30 mouse cellular contexts compared by ENCODE assay signal in the genomic region with DNA sequence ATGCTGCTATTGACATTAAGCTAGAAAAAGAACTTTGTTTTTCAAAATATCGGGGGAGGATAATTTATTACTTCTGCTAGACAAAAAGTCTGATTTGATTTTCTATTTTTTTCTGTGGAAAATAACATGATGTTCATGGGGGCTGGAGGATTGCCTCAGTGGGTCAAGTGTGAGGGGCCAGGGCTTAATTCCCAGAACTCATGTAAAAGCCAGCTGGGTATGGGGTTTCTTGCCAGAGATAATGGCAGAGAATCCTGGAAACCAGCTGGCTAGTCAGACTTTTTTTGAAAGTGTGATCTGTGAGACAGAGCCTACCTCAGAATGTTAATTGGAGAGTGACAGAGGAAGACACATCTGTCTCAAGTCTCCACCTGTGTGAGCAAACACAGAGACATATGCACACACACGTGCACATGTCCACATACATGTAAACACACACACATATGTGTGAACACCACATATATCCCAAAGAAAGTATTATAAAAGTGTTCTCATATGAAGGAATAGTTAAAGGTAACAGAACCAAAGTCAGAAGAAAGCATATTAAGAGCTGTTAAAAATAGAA. TPM values are rescaled to one million over a fixed set of nuclear protein-coding genes. Genes with fewer than 3 reads are reported as not detected.
"Had no signal": no experiment of that assay in that cellular context is flagged by ENCODE, and none has a peak within 500 bp of the region (broad histone marks: within the 10 kb centered on the region; RNA-seq: fewer than 3 reads in every experiment).

No protein-coding gene starts in this region.

- H3K27ac ChIP-seq: heart, embryonic 10.5 days; hindbrain, embryonic 10.5 days; hindbrain, embryonic 12.5 days; hindbrain, embryonic 14.5 days; intestine, embryonic 15.5 days; layer of hippocampus, adult 2 months; left cerebral cortex, adult 2 months; limb, embryonic 10.5 days; limb, embryonic 12.5 days; liver, embryonic 13.5 days; liver, embryonic 15.5 days had no signal

- H3K9ac ChIP-seq: heart, embryonic 12.5 days; hindbrain, embryonic 12.5 days; hindbrain, embryonic 14.5 days; intestine, embryonic 15.5 days; limb, embryonic 12.5 days; liver, embryonic 13.5 days; liver, embryonic 15.5 days; liver, postnatal 0 days had no signal

- H3K9me3 ChIP-seq: heart, embryonic 10.5 days; heart, embryonic 12.5 days; hindbrain, embryonic 10.5 days; hindbrain, embryonic 12.5 days; intestine, embryonic 15.5 days; limb, embryonic 10.5 days; limb, embryonic 12.5 days; liver, embryonic 13.5 days; liver, embryonic 15.5 days had no signal

- H3K4me2 ChIP-seq: heart, embryonic 12.5 days; hindbrain, embryonic 12.5 days; hindbrain, embryonic 14.5 days; intestine, embryonic 15.5 days; limb, embryonic 12.5 days; liver, embryonic 11.5 days; liver, embryonic 13.5 days; liver, embryonic 15.5 days had no signal

- H3K4me3 ChIP-seq: heart, embryonic 10.5 days; heart, embryonic 12.5 days; hindbrain, embryonic 10.5 days; hindbrain, embryonic 12.5 days; intestine, embryonic 15.5 days; layer of hippocampus, adult 2 months; left cerebral cortex, adult 2 months; limb, embryonic 10.5 days; limb, embryonic 12.5 days; liver, embryonic 13.5 days; liver, embryonic 15.5 days had no signal

- H3K36me3 ChIP-seq: heart, embryonic 10.5 days; heart, embryonic 12.5 days; hindbrain, embryonic 10.5 days; hindbrain, embryonic 12.5 days; intestine, embryonic 15.5 days; limb, embryonic 10.5 days; limb, embryonic 12.5 days; liver, embryonic 13.5 days; liver, embryonic 15.5 days had no signal

- H3K27me3 ChIP-seq: heart, embryonic 12.5 days; hindbrain, embryonic 12.5 days; intestine, embryonic 15.5 days; limb, embryonic 12.5 days; liver, embryonic 13.5 days; liver, embryonic 15.5 days had no signal

- H3K4me1 ChIP-seq: heart, embryonic 10.5 days; heart, embryonic 12.5 days; hindbrain, embryonic 10.5 days; hindbrain, embryonic 12.5 days; intestine, embryonic 15.5 days; limb, embryonic 10.5 days; limb, embryonic 12.5 days; liver, embryonic 13.5 days; liver, embryonic 15.5 days had no signal

- ATAC-seq: hindbrain, embryonic 16.5 days; inflammation-experienced regulatory T-cells, adult 6 months; intestine, embryonic 15.5 days; intestine, postnatal 0 days; liver, postnatal 0 days had no signal

- DNase-seq: gastrocnemius, postnatal 10 days; gastrocnemius, postnatal 25 days; heart, adult 18-20 months; heart, postnatal 10 days; heart, postnatal 4 days; kidney, adult 18-20 months; kidney, adult 8-10 months; kidney, postnatal 10 days; kidney, postnatal 25 days; kidney, postnatal 4 days; layer of hippocampus, adult 9-11 months; liver; liver, embryonic 13.5 days; liver, postnatal 0 days had no signal

RNA-seq across cellular contexts. Expression of gene Fam181b, which starts 25.2 kb away (rescaled TPM):
- total RNA-seq: granulocyte monocyte progenitor cell, adult 5-6 weeks had no signal
- polyA plus RNA-seq: inflammation-experienced regulatory T-cells, adult 6 months; liver, embryonic 15.5 days had no signal
